Mouse (Mus musculus) c-Kit-positive CD71-negative TER-119-negative erythroid progenitor cells, embryonic 14.5 days (primary cell): Measurements from ENCODE around the gene C1qb.
A peak's percentile ranks its signal among the peaks of the same experiment; 100 is the strongest.

ENCODE experiments used
- DNase-seq: peaks from one replicate; pipeline ENCODE4 v3.0.0-alpha.2; 2013; ENCODE audit warnings: low read depth

Gene C1qb

GRCm38 (mm10) chr4:136893691-136894543 is 7.9 kb upstream of the C1qb start:
- no peak for DNase-seq

- DNase-seq = no peak
Measured at GRCm38 (mm10) chr4:136892811-136893210, 6.8 kb upstream of the C1qb start, which contains the start of gene C1qc. Gene C1qc, minus strand, starts transcription at chr4:136893065.

GRCm38 (mm10) chr4:136892371-136892770 is 6.4 kb upstream of the C1qb start:
- DNase-seq = no peak

- no peak for DNase-seq
Measured at GRCm38 (mm10) chr4:136891115-136891514, 5.1 kb upstream of the C1qb start.

- DNase-seq = no peak
Measured at GRCm38 (mm10) chr4:136889981-136890380, 4.0 kb upstream of the C1qb start.

GRCm38 (mm10) chr4:136887714-136888113 is 1.7 kb upstream of the C1qb start:
- no peak for DNase-seq

GRCm38 (mm10) chr4:136878601-136879000 is 7.4 kb downstream of the C1qb start:
- no peak for DNase-seq

GRCm38 (mm10) chr4:136878171-136878570 is 7.8 kb downstream of the C1qb start:
- DNase-seq = no peak

- peak; percentile 28 for DNase-seq
Measured at GRCm38 (mm10) chr4:136876971-136877370, 9.0 kb downstream of the C1qb start.

- no peak for DNase-seq
Measured at GRCm38 (mm10) chr4:136875012-136875411, 11.0 kb downstream of the C1qb start.

GRCm38 (mm10) chr4:136868371-136868770 is 17.6 kb downstream of the C1qb start:
- DNase-seq = no peak

- no peak for DNase-seq
Measured at GRCm38 (mm10) chr4:136867690-136868345, 18.2 kb downstream of the C1qb start.

- DNase-seq = no peak
Measured at GRCm38 (mm10) chr4:136865531-136865930, 20.5 kb downstream of the C1qb start.

- DNase-seq = no peak
Measured at GRCm38 (mm10) chr4:136864751-136865470, 21.1 kb downstream of the C1qb start.

GRCm38 (mm10) chr4:136863517-136863916 is 22.5 kb downstream of the C1qb start:
- no peak for DNase-seq

- DNase-seq = no peak
Measured at GRCm38 (mm10) chr4:136862411-136862810, 23.6 kb downstream of the C1qb start.

- DNase-seq = no peak
Measured at GRCm38 (mm10) chr4:136861806-136862205, 24.2 kb downstream of the C1qb start.

GRCm38 (mm10) chr4:136860022-136860421 is 26.0 kb downstream of the C1qb start:
- no peak for DNase-seq

GRCm38 (mm10) chr4:136855081-136855480 is 30.9 kb downstream of the C1qb start:
- DNase-seq = no peak

GRCm38 (mm10) chr4:136852989-136853388 is 33.0 kb downstream of the C1qb start:
- no peak for DNase-seq

- no peak for DNase-seq
Measured at GRCm38 (mm10) chr4:136852119-136852518, 33.9 kb downstream of the C1qb start.

GRCm38 (mm10) chr4:136848565-136848964 is 37.4 kb downstream of the C1qb start:
- DNase-seq = no peak

- no peak for DNase-seq
Measured at GRCm38 (mm10) chr4:136847166-136847565, 38.8 kb downstream of the C1qb start.
